Mouse (Mus musculus) brain, embryonic 14.5 days (tissue): ENCODE results near the gene Id1. TPM values are rescaled to one million over a fixed set of nuclear protein-coding genes. Genes with fewer than 3 reads are reported as not detected.

Experiments
- DNase-seq: peaks from one replicate; pipeline ENCODE4 v3.0.0-alpha.2; 2011; ENCODE audit warnings: low read depth
- CTCF ChIP-seq: fragments of 200-500 bp; IDR thresholded peaks from 2 replicates; pipeline ENCODE4 v1.5.1; 2012; ENCODE audit warnings: inconsistent platforms, mild to moderate bottlenecking, moderate library complexity, borderline replicate concordance; ENCODE audit not compliant: insufficient read depth, insufficient read length; ENCODE audit errors: extremely low read depth
- POLR2A ChIP-seq: fragments of 200-500 bp; IDR thresholded peaks from 2 replicates; pipeline ENCODE4 v1.6.1; 2012; ENCODE audit warnings: mild to moderate bottlenecking, inconsistent platforms, borderline replicate concordance; ENCODE audit not compliant: poor library complexity, insufficient read depth, insufficient read length, severe bottlenecking; ENCODE audit errors: extremely low read depth
- polyA plus RNA-seq: library from polyadenylated mRNA; depleted of rRNA; stranded (reverse); fragments of >200 nt; gene quantifications from 2 replicates; pipeline ENCODE4 v1.2.3, GENCODE M21; 2012

Id1 gene
- polyA plus RNA-seq, 1 experiment: 126 TPM

DNA sequence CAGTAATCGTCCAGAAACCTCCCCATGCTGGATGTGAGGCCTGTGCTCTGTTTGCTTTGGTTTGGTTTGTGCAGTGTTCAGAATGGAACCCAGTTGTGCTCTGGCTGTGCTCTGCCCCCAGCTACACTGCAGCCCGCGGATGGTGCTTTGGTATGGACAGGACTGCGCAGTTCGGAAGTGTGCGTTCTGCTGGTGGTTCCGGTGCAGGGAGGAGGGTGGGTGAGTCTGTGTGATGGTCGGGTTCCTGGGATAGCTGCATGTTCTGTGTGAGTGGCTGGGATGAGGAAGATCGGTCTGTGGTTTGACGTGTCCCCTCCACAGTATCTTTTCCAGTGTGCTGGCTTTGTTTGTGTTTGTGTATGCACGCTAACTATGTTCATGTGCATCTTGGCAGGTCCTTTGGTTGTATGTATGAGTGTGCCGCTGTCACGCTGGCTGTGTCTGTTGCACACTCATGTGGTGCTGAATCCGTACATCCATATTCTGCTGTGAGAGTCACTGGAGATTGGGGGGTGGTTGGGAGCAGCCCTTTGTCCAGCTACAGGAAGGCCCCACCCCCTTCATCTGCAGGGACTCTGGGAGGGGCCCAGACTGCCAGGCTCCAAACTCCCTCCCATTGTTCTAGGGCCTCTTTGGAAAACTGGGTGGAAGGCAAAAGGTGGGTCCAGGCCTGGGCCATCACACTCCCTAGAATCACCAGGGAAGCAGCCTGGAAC is 8.1 kb upstream of the Id1 start:
- no peak for TF ChIP-seq CTCF
- no peak for TF ChIP-seq POLR2A
- no peak for DNase-seq

DNA sequence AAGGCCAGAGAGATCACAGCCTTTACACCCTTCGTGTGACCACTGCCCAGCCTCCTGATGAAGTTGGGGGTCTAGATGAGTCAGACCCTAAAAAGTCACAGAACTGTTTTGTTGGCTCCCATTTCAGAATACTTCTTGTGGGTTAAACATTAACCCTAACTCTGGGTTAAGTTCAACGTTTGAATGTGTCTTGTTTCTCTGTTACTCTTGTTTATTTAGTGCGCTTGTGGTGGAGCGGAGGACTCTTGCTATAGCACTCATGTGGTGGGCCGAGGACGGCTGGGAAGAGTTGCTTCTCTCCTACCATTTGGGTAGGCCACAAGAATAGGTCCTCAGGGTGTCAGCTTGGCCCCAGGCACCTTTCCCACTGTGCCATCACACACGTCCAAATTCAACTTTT is 7.5 kb upstream of the Id1 start:
- TF ChIP-seq POLR2A (no peak), CTCF (no peak)
- no peak for DNase-seq

- TF ChIP-seq POLR2A (no peak), CTCF (no peak)
- DNase-seq: no peak
Observed at GRCm38 (mm10) chr2:152729013-152729635, 6.9 kb upstream of the Id1 start.

DNA sequence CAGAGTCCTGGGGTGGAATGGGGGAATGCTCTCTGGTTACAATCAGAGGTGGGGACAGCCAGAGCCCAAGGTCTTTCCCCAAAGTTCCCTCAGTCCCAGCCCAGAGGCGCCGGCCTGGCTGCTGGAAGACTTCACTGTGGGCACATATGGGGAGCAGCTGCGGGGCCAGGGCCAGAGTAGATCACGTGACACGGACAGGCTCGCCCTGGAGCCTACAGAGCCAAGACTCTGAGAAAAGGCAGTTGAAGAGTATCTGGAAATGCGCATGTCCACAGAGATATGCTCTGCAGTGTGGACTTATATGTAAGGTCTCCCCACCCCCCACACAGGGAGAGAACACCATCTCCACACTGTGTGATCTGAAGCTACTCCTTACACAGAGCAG is 6.4 kb upstream of the Id1 start:
- TF ChIP-seq CTCF (no peak), POLR2A (no peak)
- DNase-seq: peak; percentile 46

DNA sequence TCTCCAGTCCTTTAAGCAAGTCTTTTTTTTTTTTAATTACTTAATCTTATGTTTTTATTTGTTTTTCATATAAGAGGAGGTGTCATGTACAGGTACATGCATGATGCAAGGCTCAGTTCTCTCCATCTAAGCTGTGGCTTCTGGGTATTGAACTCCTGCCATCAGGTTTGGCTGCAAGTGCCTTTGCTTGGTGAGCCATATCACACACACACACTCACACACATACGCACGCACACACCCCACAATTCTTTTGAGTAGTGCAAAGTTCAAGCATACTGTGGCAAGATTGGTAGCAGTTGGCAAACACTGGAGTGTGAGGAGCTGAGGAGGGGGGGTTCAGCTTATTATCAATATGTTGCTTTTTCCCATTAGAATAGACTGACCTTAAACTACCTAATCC is 2.9 kb upstream of the Id1 start:
- no peak for DNase-seq
- TF ChIP-seq CTCF: no peak
- TF ChIP-seq POLR2A: no peak

DNA sequence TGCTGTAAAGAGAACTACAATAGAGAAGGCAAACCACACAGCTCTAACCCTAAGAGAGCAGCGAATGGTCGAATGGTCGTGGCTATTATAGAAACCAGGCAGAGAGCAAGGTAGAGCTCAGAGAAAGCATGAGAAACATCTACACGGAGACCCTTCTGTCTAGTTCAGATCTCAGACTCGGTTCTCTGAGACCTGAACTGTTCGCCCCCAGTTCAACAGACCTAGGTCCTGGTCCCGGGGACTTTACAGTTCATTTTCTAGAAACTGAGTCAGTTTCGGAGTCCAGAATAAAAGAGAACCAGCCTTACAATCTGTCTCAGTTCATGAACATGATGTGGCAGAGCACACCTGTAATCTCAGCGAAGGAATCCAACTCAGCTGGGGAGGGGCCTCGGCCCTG is 1.6 kb upstream of the Id1 start:
- no peak for DNase-seq
- TF ChIP-seq CTCF: no peak
- TF ChIP-seq POLR2A: no peak

- TF ChIP-seq POLR2A: no peak
- no peak for TF ChIP-seq CTCF
- DNase-seq: peak; percentile 98
Observed at GRCm38 (mm10) chr2:152734984-152735383, 1.1 kb upstream of the Id1 start.

DNA sequence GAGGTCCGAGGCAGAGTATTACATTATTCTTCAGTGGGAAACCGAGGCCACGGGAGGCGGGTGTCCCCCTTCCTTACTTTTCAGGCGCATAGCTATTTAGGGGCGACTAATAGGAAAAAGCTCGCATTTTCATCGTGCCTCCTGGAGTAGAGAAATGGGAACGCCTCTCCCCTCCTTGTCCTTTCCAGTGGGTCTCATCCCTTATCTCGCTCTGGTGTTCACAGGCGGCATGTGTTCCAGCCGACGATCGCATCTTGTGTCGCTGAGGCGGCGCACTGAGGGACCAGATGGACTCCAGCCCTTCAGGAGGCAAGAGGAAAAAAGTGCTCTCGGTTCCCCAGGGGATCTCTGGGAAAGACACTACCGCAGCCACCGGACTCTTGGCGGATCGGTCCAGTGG is 697 bp downstream of the Id1 start:
- no peak for TF ChIP-seq POLR2A
- no peak for TF ChIP-seq CTCF
- peak; percentile 61 for DNase-seq

- no peak for DNase-seq
Observed at GRCm38 (mm10) chr2:152737306-152738221, 1.5 kb downstream of the Id1 start.

GRCm38 (mm10) chr2:152738341-152738740 is 2.3 kb downstream of the Id1 start:
- DNase-seq: no peak
- TF ChIP-seq CTCF (no peak), POLR2A (no peak)

More at GRCm38 (mm10) chr2:152737306-152738221, 1.5 kb downstream of the Id1 start:
- TF ChIP-seq CTCF (no peak), POLR2A (no peak)
